Mouse (Mus musculus): Measurements from ENCODE around the gene Ercc2. TPM values are rescaled to one million over a fixed set of nuclear protein-coding genes. Genes with fewer than 3 reads are reported as not detected.

The Ercc2 gene
- polyA plus RNA-seq, 1 experiment from 2014 or later, result 11.8 TPM

DNA sequence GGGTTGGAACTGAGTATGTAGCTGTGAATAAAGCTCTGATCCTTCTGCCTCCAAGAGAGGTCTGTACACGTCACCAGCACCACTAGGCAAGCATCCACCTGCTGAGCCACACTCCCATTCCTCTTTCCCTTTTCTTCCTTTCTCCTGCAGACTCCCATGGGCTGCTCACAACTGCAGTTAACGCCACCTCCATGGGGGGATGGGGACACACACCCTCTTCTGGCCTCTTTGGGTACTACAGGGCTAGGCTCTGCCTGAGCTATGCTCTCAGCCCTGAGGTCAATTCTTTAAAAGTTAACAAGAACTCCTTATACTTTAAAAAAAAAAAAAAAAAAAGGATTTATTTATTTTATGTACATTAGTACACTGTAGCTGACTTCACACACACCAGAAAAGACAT, 50.7 kb downstream of the Ercc2 start:
- WGBS, result 89% methylated on average over 2 of the region's 2 CpGs
- H3K4me1 ChIP-seq (ENCODE audit: control insufficient read depth, insufficient read depth, low read length), result no peaks in the 10 kb centered on the region
- H3K9ac ChIP-seq (ENCODE audit: low read length), result no peak overlapping the region
- H3K4me2 ChIP-seq (ENCODE audit: low read depth, severe bottlenecking), result no peak overlapping the region
- DNase-seq (ENCODE audit: low spot score) (no peak), ATAC-seq (ENCODE audit: insufficient number of reproducible peaks, low FRiP score, low TSS enrichment, low read depth) (no peak)
- no peak overlapping the region for H3K27ac ChIP-seq (replicated peaks; ENCODE audit: low read depth, low read length)
- H3K4me3 ChIP-seq (ENCODE audit: low read depth, low read length), result no peak overlapping the region
- 0 out of 2 replicates have a peak, but pooled peaks cover 3% of the 10 kb centered on the region for H3K9me3 ChIP-seq (ENCODE audit: control insufficient read depth, low read length)
- H3K27me3 ChIP-seq (ENCODE audit: control insufficient read depth, insufficient read depth, low read length), result no peaks in the 10 kb centered on the region
- peaks cover 49% of the 10 kb centered on the region for H3K36me3 ChIP-seq (ENCODE audit: control insufficient read depth, insufficient read depth, low read length)

DNA sequence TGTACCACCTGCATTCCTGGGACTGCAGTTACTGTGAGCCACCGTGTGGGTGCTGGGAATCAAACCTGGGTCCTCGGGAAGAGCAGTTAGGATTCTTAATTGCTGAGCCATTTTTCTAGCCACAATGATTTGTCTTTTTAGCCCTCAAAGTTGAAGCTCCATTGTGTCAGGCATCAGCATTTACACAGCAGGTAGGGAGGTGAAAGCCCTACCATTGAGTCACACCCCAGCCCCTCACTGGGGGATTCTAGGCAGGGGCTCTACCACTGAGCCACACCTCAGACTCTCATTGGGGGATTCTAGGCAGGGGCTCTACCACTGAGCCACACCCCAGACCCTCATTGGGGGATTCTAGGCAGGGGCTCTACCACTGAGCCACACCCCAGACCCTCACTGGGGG, 54.5 kb downstream of the Ercc2 start:
- no peak overlapping the region for H3K9ac ChIP-seq (ENCODE audit: low read length)
- WGBS, result 92% methylated on average over 2 of the region's 2 CpGs
- H3K9me3 ChIP-seq (ENCODE audit: control insufficient read depth, low read length), result 0 out of 2 replicates have a peak, but pooled peaks cover 3% of the 10 kb centered on the region
- ATAC-seq (ENCODE audit: insufficient number of reproducible peaks, low FRiP score, low TSS enrichment, low read depth) (no peak), DNase-seq (ENCODE audit: low spot score) (no peak)
- no peaks in the 10 kb centered on the region for H3K27me3 ChIP-seq (ENCODE audit: control insufficient read depth, insufficient read depth, low read length)
- H3K4me3 ChIP-seq (ENCODE audit: low read depth, low read length), result no peak overlapping the region
- H3K4me1 ChIP-seq (ENCODE audit: control insufficient read depth, insufficient read depth, low read length), result no peaks in the 10 kb centered on the region
- H3K4me2 ChIP-seq (ENCODE audit: low read depth, severe bottlenecking), result no peak overlapping the region
- H3K36me3 ChIP-seq (ENCODE audit: control insufficient read depth, insufficient read depth, low read length), result peaks cover 52% of the 10 kb centered on the region
- no peak overlapping the region for H3K27ac ChIP-seq (replicated peaks; ENCODE audit: low read depth, low read length)

DNA sequence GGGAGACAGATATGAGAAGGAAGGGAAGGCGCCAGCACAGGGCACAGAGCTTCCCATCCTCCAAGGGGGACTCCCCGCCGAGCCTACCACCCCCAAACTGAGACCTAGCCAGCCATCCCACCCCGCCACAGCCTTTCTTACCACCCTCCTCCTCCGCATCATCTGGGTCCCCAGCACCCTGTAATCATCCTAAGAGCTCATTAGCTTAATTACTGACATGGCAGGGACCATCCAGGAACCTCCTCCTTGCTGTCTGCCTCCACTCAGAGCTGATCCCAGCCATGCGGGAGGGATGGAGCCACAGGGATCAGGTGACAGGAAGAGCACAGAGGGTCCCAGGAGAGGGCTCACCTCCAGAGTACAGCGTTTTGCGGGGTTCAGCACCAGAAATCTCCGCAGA, 55.2 kb downstream of the Ercc2 start:
- no peaks in the 10 kb centered on the region for H3K4me1 ChIP-seq (ENCODE audit: control insufficient read depth, insufficient read depth, low read length)
- no peaks in the 10 kb centered on the region for H3K27me3 ChIP-seq (ENCODE audit: control insufficient read depth, insufficient read depth, low read length)
- H3K4me2 ChIP-seq (ENCODE audit: low read depth, severe bottlenecking), result no peak overlapping the region
- no peak overlapping the region for H3K9ac ChIP-seq (ENCODE audit: low read length)
- 81% methylated on average over 9 of the region's 9 CpGs for WGBS
- no peak overlapping the region for H3K27ac ChIP-seq (replicated peaks; ENCODE audit: low read depth, low read length)
- no peak for DNase-seq (ENCODE audit: low spot score)
- H3K4me3 ChIP-seq (ENCODE audit: low read depth, low read length), result no peak overlapping the region
- H3K36me3 ChIP-seq (ENCODE audit: control insufficient read depth, insufficient read depth, low read length), result peaks cover 54% of the 10 kb centered on the region
- ATAC-seq (ENCODE audit: insufficient number of reproducible peaks, low FRiP score, low TSS enrichment, low read depth), result no peak
- H3K9me3 ChIP-seq (ENCODE audit: control insufficient read depth, low read length), result 0 out of 2 replicates have a peak, but pooled peaks cover 3% of the 10 kb centered on the region

DNA sequence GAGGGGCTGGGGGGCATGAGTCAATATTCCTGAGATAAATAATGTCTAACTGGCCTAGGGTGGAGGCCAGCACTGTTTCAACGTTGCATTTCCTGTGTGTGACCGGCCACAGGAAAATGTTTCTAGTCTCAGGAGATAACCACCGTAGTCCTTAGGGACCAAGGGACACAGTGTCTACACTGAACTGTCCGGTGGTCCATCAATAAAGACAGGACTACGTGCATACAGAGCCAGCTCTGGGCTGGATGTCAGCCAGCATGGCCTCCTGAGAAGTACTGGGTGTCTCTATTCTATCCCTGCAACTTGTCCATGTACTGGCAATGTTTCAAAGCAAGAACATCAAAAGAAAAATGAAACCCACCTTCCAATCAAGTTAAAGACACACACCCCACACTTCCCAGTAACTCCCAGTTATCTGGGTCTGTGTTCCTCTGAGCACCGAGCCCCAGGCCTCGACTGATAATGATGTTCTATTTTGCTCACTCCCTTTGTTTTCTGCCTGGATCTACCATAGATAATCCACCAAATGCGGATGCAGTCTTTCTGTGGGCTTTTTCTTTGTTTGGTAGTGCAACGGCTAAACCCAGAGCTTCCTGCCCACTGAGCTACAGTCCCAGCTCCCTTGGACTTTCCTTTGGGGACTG, 59.8 kb downstream of the Ercc2 start:
- no peaks in the 10 kb centered on the region for H3K27me3 ChIP-seq (ENCODE audit: control insufficient read depth, insufficient read depth, low read length)
- 86% methylated on average over 9 of the region's 9 CpGs for WGBS
- no peak overlapping the region for H3K4me2 ChIP-seq (ENCODE audit: low read depth, severe bottlenecking)
- H3K36me3 ChIP-seq (ENCODE audit: control insufficient read depth, insufficient read depth, low read length), result peaks cover 32% of the 10 kb centered on the region
- H3K4me1 ChIP-seq (ENCODE audit: control insufficient read depth, insufficient read depth, low read length), result no peaks in the 10 kb centered on the region
- H3K9me3 ChIP-seq (ENCODE audit: control insufficient read depth, low read length), result no peaks in the 10 kb centered on the region
- H3K4me3 ChIP-seq (ENCODE audit: low read depth, low read length), result no peak overlapping the region
- no peak overlapping the region for H3K27ac ChIP-seq (replicated peaks; ENCODE audit: low read depth, low read length)
- DNase-seq (ENCODE audit: low spot score) (no peak), ATAC-seq (ENCODE audit: insufficient number of reproducible peaks, low FRiP score, low TSS enrichment, low read depth) (no peak)
- H3K9ac ChIP-seq (ENCODE audit: low read length), result no peak overlapping the region

DNA sequence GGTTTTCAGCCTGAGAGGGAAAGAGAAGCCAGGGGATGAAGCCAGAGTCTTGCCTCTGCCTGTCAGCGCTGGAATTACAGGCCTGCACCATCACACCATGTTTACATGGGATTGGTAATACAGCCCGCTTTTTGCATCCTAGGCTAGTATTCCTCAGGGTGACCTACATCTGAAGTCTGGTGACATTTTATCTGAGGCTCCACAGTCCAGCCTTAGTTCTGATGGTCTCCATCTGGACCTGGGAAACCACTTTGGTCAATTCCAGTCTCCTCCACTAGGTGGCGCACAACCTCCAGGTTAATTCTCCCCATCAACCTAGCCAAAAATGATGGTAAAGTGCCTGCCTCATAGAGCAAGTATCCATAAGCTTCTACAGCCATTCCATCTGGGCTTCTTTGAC, 61.5 kb downstream of the Ercc2 start:
- Histone ChIP-seq H3K9ac (ENCODE audit: low read length) (no peak overlapping the region), H3K4me1 (ENCODE audit: control insufficient read depth, insufficient read depth, low read length) (no peaks in the 10 kb centered on the region), H3K4me3 (ENCODE audit: low read depth, low read length) (no peak overlapping the region), H3K9me3 (ENCODE audit: control insufficient read depth, low read length) (no peaks in the 10 kb centered on the region), H3K27ac (replicated peaks; ENCODE audit: low read depth, low read length) (no peak overlapping the region), H3K4me2 (ENCODE audit: low read depth, severe bottlenecking) (no peak overlapping the region), H3K36me3 (ENCODE audit: control insufficient read depth, insufficient read depth, low read length) (peaks cover 32% of the 10 kb centered on the region), H3K27me3 (ENCODE audit: control insufficient read depth, insufficient read depth, low read length) (no peaks in the 10 kb centered on the region)
- WGBS, result 49% methylated on average over 3 of the region's 3 CpGs
- no peak for ATAC-seq (ENCODE audit: insufficient number of reproducible peaks, low FRiP score, low TSS enrichment, low read depth)
- peak; percentile 92 for DNase-seq (ENCODE audit: low spot score)

DNA sequence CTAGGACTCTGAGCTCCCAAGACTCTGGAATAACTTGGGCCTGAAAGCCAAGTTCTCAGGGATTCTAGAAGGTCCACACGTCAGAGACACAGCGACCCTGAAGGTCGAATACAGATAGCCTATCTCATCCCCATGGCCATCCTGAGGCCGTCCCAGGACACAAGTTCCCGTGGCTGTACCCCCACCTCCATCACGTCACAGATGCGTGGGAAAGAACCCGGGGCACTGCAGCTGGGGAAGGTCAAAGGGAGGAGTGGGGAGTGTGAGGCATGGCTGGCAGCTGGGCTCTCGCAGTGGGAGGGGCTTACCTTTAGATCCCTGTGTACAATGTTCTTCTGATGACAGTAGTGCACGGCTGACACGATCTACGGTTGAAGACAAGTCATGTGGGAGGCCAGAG, 63.0 kb downstream of the Ercc2 start:
- H3K4me1 ChIP-seq (ENCODE audit: control insufficient read depth, insufficient read depth, low read length), result no peaks in the 10 kb centered on the region
- no peak overlapping the region for H3K4me2 ChIP-seq (ENCODE audit: low read depth, severe bottlenecking)
- WGBS, result 86% methylated on average over 12 of the region's 12 CpGs
- DNase-seq (ENCODE audit: low spot score) (no peak), ATAC-seq (ENCODE audit: insufficient number of reproducible peaks, low FRiP score, low TSS enrichment, low read depth) (no peak)
- peaks cover 32% of the 10 kb centered on the region for H3K36me3 ChIP-seq (ENCODE audit: control insufficient read depth, insufficient read depth, low read length)
- H3K4me3 ChIP-seq (ENCODE audit: low read depth, low read length), result no peak overlapping the region
- no peaks in the 10 kb centered on the region for H3K27me3 ChIP-seq (ENCODE audit: control insufficient read depth, insufficient read depth, low read length)
- H3K9me3 ChIP-seq (ENCODE audit: control insufficient read depth, low read length), result no peaks in the 10 kb centered on the region
- H3K27ac ChIP-seq (replicated peaks; ENCODE audit: low read depth, low read length), result no peak overlapping the region
- H3K9ac ChIP-seq (ENCODE audit: low read length), result no peak overlapping the region

MicroRNA genes within 50 kb of the gene (microRNA counts, 519-probe panel; counts per million panel counts)
- not detected for microRNA mmu-miR-343

Small RNA genes lying within 50 kb of the gene (microRNA-seq; reads per million reads assigned to microRNA genes)
- not detected for gene Mir343

Other genes with a start within 250 kb of the Ercc2 start
- gene Qpctl, start 232.7 kb upstream of the Ercc2 start, polyA plus RNA-seq (2014; fragmentation: Nextera tagmentation; extraction: Ambion mirVana), result 10.7 and 11.7 TPM in 2 replicates
- gene Snrpd2, start 232.3 kb upstream of the Ercc2 start, polyA plus RNA-seq (2014; fragmentation: Nextera tagmentation; extraction: Ambion mirVana), result 179 and 183 TPM in 2 replicates
- 0.23 TPM in 1 of 2 replicates, not detected in the other for gene Gipr, start 215.9 kb upstream of the Ercc2 start, polyA plus RNA-seq (2014; fragmentation: Nextera tagmentation; extraction: Ambion mirVana)
- 2.2 and 2.3 TPM in 2 replicates for gene Eml2, start 205.6 kb upstream of the Ercc2 start, polyA plus RNA-seq (2014; fragmentation: Nextera tagmentation; extraction: Ambion mirVana)
- 8.7 and 10.5 TPM in 2 replicates for gene Gpr4, start 169.5 kb upstream of the Ercc2 start, polyA plus RNA-seq (2014; fragmentation: Nextera tagmentation; extraction: Ambion mirVana)
- gene Opa3, start 153.7 kb upstream of the Ercc2 start, polyA plus RNA-seq (2014; fragmentation: Nextera tagmentation; extraction: Ambion mirVana), result 42.9 and 43.2 TPM in 2 replicates
- 62.3 and 65.6 TPM in 2 replicates for gene Vasp, start 110.2 kb upstream of the Ercc2 start, polyA plus RNA-seq (2014; fragmentation: Nextera tagmentation; extraction: Ambion mirVana)
- 0.24 TPM in 1 of 2 replicates, not detected in the other for gene Ppm1n, start 101.9 kb upstream of the Ercc2 start, polyA plus RNA-seq (2014; fragmentation: Nextera tagmentation; extraction: Ambion mirVana)
- 9.0 and 10.0 TPM in 2 replicates for gene Rtn2, start 99.4 kb upstream of the Ercc2 start, polyA plus RNA-seq (2014; fragmentation: Nextera tagmentation; extraction: Ambion mirVana)
- 0.06 TPM in 1 of 2 replicates, not detected in the other for gene Fosb, start 72.0 kb upstream of the Ercc2 start, polyA plus RNA-seq (2014; fragmentation: Nextera tagmentation; extraction: Ambion mirVana)
- 104 and 114 TPM in 2 replicates for gene Ercc1, start 37.2 kb upstream of the Ercc2 start, polyA plus RNA-seq (2014; fragmentation: Nextera tagmentation; extraction: Ambion mirVana)
- gene Cd3eap, start 22.5 kb upstream of the Ercc2 start, polyA plus RNA-seq (2014; fragmentation: Nextera tagmentation; extraction: Ambion mirVana), result 21.1 and 24.8 TPM in 2 replicates
- 6.6 and 8.7 TPM in 2 replicates for gene Ppp1r13l, start 22.3 kb upstream of the Ercc2 start, polyA plus RNA-seq (2014; fragmentation: Nextera tagmentation; extraction: Ambion mirVana)
- 2.7 and 3.5 TPM in 2 replicates for gene Klc3, start 22.1 kb downstream of the Ercc2 start, polyA plus RNA-seq (2014; fragmentation: Nextera tagmentation; extraction: Ambion mirVana)
- gene Ckm, start 22.8 kb downstream of the Ercc2 start, polyA plus RNA-seq (2014; fragmentation: Nextera tagmentation; extraction: Ambion mirVana), result 3.8 and 5.2 TPM in 2 replicates
- gene Mark4, start 76.8 kb downstream of the Ercc2 start, polyA plus RNA-seq (2014; fragmentation: Nextera tagmentation; extraction: Ambion mirVana), result 10.0 and 10.8 TPM in 2 replicates
- gene Exoc3l2, start 81.3 kb downstream of the Ercc2 start, polyA plus RNA-seq (2014; fragmentation: Nextera tagmentation; extraction: Ambion mirVana), result 1.8 and 2.2 TPM in 2 replicates
- gene Bloc1s3, start 126.4 kb downstream of the Ercc2 start, polyA plus RNA-seq (2014; fragmentation: Nextera tagmentation; extraction: Ambion mirVana), result 2.3 and 2.7 TPM in 2 replicates
- 73.3 and 82.3 TPM in 2 replicates for gene Trappc6a, start 126.4 kb downstream of the Ercc2 start, polyA plus RNA-seq (2014; fragmentation: Nextera tagmentation; extraction: Ambion mirVana)
- 0.12 and 0.16 TPM in 2 replicates for gene Nkpd1, start 135.8 kb downstream of the Ercc2 start, polyA plus RNA-seq (2014; fragmentation: Nextera tagmentation; extraction: Ambion mirVana)
- gene Ppp1r37, start 181.1 kb downstream of the Ercc2 start, polyA plus RNA-seq (2014; fragmentation: Nextera tagmentation; extraction: Ambion mirVana), result 3.9 and 5.5 TPM in 2 replicates
- gene Zfp296, start 195.3 kb downstream of the Ercc2 start, polyA plus RNA-seq (2014; fragmentation: Nextera tagmentation; extraction: Ambion mirVana), result 0.21 and 0.52 TPM in 2 replicates
- gene Gemin7, start 195.6 kb downstream of the Ercc2 start, polyA plus RNA-seq (2014; fragmentation: Nextera tagmentation; extraction: Ambion mirVana), result 183 and 185 TPM in 2 replicates
- 55.9 and 61.5 TPM in 2 replicates for gene Clasrp, start 222.5 kb downstream of the Ercc2 start, polyA plus RNA-seq (2014; fragmentation: Nextera tagmentation; extraction: Ambion mirVana)
- 4.7 and 5.3 TPM in 2 replicates for gene Relb, start 247.4 kb downstream of the Ercc2 start, polyA plus RNA-seq (2014; fragmentation: Nextera tagmentation; extraction: Ambion mirVana)

Measured in limb, embryonic 11.5 days (tissue).